9 mouse cellular contexts compared by ENCODE assay signal in genomic region chr8:117859734-117860133, GRCm38 (mm10). TPM values are rescaled to one million over a fixed set of nuclear protein-coding genes. Genes with fewer than 3 reads are reported as not detected.
DNase-seq lines count a peak whose midpoint lies in the region; ATAC-seq and TF ChIP-seq lines count a peak whose summit lies in the region.
"Had no signal": no experiment of that assay in that cellular context is flagged by ENCODE, and none has a peak within 500 bp of the region (broad histone marks: within the 10 kb centered on the region; RNA-seq: fewer than 3 reads in every experiment).

No protein-coding gene starts in this region.

- no peaks in the 10 kb centered on the region for H3K27me3 ChIP-seq in neural tube, embryonic 11.5 days (ENCODE audit: control insufficient read depth, insufficient read depth, low read length)
- no peaks in the 10 kb centered on the region for H3K27me3 ChIP-seq in forebrain, embryonic 15.5 days
- H3K27me3 ChIP-seq in liver, embryonic 12.5 days (replicated peaks): peaks cover 8% of the 10 kb centered on the region; the same call in 1 of the 2 replicates
- no peaks in the 10 kb centered on the region for H3K27me3 ChIP-seq in intestine, postnatal 0 days (replicated peaks; ENCODE audit: control insufficient read depth, insufficient read depth, low read length)

- no peak for DNase-seq in neural tube, embryonic 11.5 days (ENCODE audit: low spot score)
- no peak for DNase-seq in neural tube, embryonic 10.5 days (ENCODE audit: extremely low spot score, low spot score)
- DNase-seq in frontal cortex, adult 2 months (ENCODE audit: extremely low spot score in 1 of 2, low spot score in 1 of 2): no peak
- no peak for DNase-seq in left cerebral cortex, adult 8-10 months (ENCODE audit: low spot score in 2 of 2)
- DNase-seq: cerebellum, postnatal 25 days had no signal

- H3K27ac ChIP-seq in neural tube, embryonic 11.5 days (ENCODE audit: low read depth, low read length): no peak overlapping the region
- H3K27ac ChIP-seq in forebrain, embryonic 15.5 days (replicated peaks): no peak overlapping the region
- H3K27ac ChIP-seq in liver, embryonic 12.5 days: no peak overlapping the region
- H3K27ac ChIP-seq in intestine, postnatal 0 days (ENCODE audit: low read depth, low read length): no peak overlapping the region
- H3K27ac ChIP-seq: left cerebral cortex, adult 2 months had no signal

- no peak for ATAC-seq in neural tube, embryonic 11.5 days (ENCODE audit: insufficient read depth, low FRiP score, low TSS enrichment)
- ATAC-seq in forebrain, embryonic 15.5 days (replicated peaks): no peak
- ATAC-seq in liver, embryonic 12.5 days: no peak
- no peak for ATAC-seq in intestine, postnatal 0 days

- H3K4me2 ChIP-seq in neural tube, embryonic 11.5 days (ENCODE audit: low read depth): 0 out of 2 replicates have a peak overlapping the region, but pooled peaks have one; percentile 20
- peak overlapping the region; percentile 27 for H3K4me2 ChIP-seq in forebrain, embryonic 15.5 days (replicated peaks)
- peak overlapping the region; percentile 33 for H3K4me2 ChIP-seq in liver, embryonic 12.5 days
- H3K4me2 ChIP-seq in intestine, postnatal 0 days (replicated peaks; ENCODE audit: low read depth): no peak overlapping the region

- no peaks in the 10 kb centered on the region for H3K36me3 ChIP-seq in neural tube, embryonic 11.5 days (ENCODE audit: control insufficient read depth, insufficient read depth, low read length)
- H3K36me3 ChIP-seq in forebrain, embryonic 15.5 days: no peaks in the 10 kb centered on the region
- H3K36me3 ChIP-seq in liver, embryonic 12.5 days: no peaks in the 10 kb centered on the region
- no peaks in the 10 kb centered on the region for H3K36me3 ChIP-seq in intestine, postnatal 0 days (ENCODE audit: control insufficient read depth, insufficient read depth)

- no peaks in the 10 kb centered on the region for H3K9me3 ChIP-seq in neural tube, embryonic 11.5 days (ENCODE audit: control insufficient read depth, low read length)
- no peaks in the 10 kb centered on the region for H3K9me3 ChIP-seq in forebrain, embryonic 15.5 days
- no peaks in the 10 kb centered on the region for H3K9me3 ChIP-seq in liver, embryonic 12.5 days (replicated peaks)
- H3K9me3 ChIP-seq in intestine, postnatal 0 days (ENCODE audit: control insufficient read depth): no peaks in the 10 kb centered on the region

- no peak overlapping the region for H3K9ac ChIP-seq in neural tube, embryonic 11.5 days (ENCODE audit: low read length)
- no peak overlapping the region for H3K9ac ChIP-seq in forebrain, embryonic 15.5 days (replicated peaks)
- H3K9ac ChIP-seq in liver, embryonic 12.5 days: no peak overlapping the region
- H3K9ac ChIP-seq in intestine, postnatal 0 days (ENCODE audit: low read depth, low read length): no peak overlapping the region

- H3K4me3 ChIP-seq in neural tube, embryonic 11.5 days (ENCODE audit: low read depth, low read length): no peak overlapping the region
- no peak overlapping the region for H3K4me3 ChIP-seq in forebrain, embryonic 15.5 days
- H3K4me3 ChIP-seq in liver, embryonic 12.5 days: no peak overlapping the region
- no peak overlapping the region for H3K4me3 ChIP-seq in intestine, postnatal 0 days (ENCODE audit: low read depth, low read length)
- H3K4me3 ChIP-seq: left cerebral cortex, adult 2 months had no signal

- no peaks in the 10 kb centered on the region for H3K4me1 ChIP-seq in neural tube, embryonic 11.5 days (ENCODE audit: control insufficient read depth, insufficient read depth, low read length)
- peaks cover 16% of the 10 kb centered on the region for H3K4me1 ChIP-seq in forebrain, embryonic 15.5 days
- peaks cover 12% of the 10 kb centered on the region for H3K4me1 ChIP-seq in liver, embryonic 12.5 days
- no peaks in the 10 kb centered on the region for H3K4me1 ChIP-seq in intestine, postnatal 0 days (replicated peaks; ENCODE audit: control insufficient read depth, insufficient read depth, low read length)

- 7% methylated on average over 11 of the region's 11 CpGs for WGBS in neural tube, embryonic 11.5 days
- WGBS in forebrain, embryonic 15.5 days: 6% methylated on average over 11 of the region's 11 CpGs
- 12% methylated on average over 11 of the region's 11 CpGs for WGBS in liver, embryonic 12.5 days (ENCODE audit: insufficient replicate concordance)
- WGBS in intestine, postnatal 0 days: 22% methylated on average over 11 of the region's 11 CpGs

- no peak for TF ChIP-seq CTCF in intestine, postnatal 0 days (IDR thresholded peaks at IDR 0.05; ENCODE audit: low read depth)

RNA-seq across cellular contexts. Expression of gene Mphosph6, which starts 58.0 kb away (rescaled TPM):
- 59.5 and 59.9 TPM in 2 replicates for polyA plus RNA-seq in neural tube, embryonic 11.5 days (2014; fragmentation: Nextera tagmentation; extraction: Ambion mirVana)
- polyA plus RNA-seq in forebrain, embryonic 15.5 days (2015; fragmentation: Nextera tagmentation; extraction: Ambion mirVana): 37.5 and 39.2 TPM in 2 replicates
- polyA plus RNA-seq in liver, embryonic 12.5 days (2016; fragmentation: Nextera tagmentation; extraction: Ambion mirVana): 48.8 and 50.0 TPM in 2 replicates
- 23.9 and 27.1 TPM in 2 replicates for polyA plus RNA-seq in frontal cortex, adult 2 months (2012; rRNA removed)
- 31.3 and 33.4 TPM in 2 replicates for polyA plus RNA-seq in intestine, postnatal 0 days (2015; fragmentation: Nextera tagmentation; extraction: Ambion mirVana)
- 10 to 100 TPM; 20.3 to 24.3 (median 23.2) TPM for total RNA-seq in left cerebral cortex, adult 8-10 months (2022)
